Mouse (Mus musculus) heart, adult 2 months (tissue): Measurements from ENCODE around the gene Trim56. TPM values are rescaled to one million over a fixed set of nuclear protein-coding genes. Genes with fewer than 3 reads are reported as not detected.

Experiments
- DNase-seq, 2 experiments: peaks; one replicate each; pipeline ENCODE4 v3.0.0; 2021
- H3K27ac ChIP-seq: fragments of 200-600 bp; 2 replicates; pipeline ENCODE4 v1.8.1; 2022
- H3K27me3 ChIP-seq: fragments of 200-500 bp; 2 replicates; pipeline ENCODE4 v1.6.1; 2012; ENCODE audit warnings: mild to moderate bottlenecking, low read length, inconsistent platforms, mixed read lengths; ENCODE audit not compliant: control insufficient read depth, insufficient read depth
- H3K36me3 ChIP-seq: fragments of 200-500 bp; 2 replicates; pipeline ENCODE4 v1.6.1; 2012; ENCODE audit warnings: low read length, inconsistent platforms; ENCODE audit not compliant: control insufficient read depth, insufficient read depth
- H3K4me1 ChIP-seq: fragments of 200-500 bp; 2 replicates; pipeline ENCODE4 v1.6.1; 2011; ENCODE audit warnings: low read length; ENCODE audit not compliant: control insufficient read depth, insufficient read depth
- H3K4me3 ChIP-seq: fragments of 200-600 bp; 2 replicates; pipeline ENCODE4 v1.8.1; 2022
- H3K79me2 ChIP-seq: fragments of 200-500 bp; replicated peaks from 2 replicates; pipeline ENCODE4 v1.6.1; 2012; ENCODE audit warnings: mild to moderate bottlenecking, inconsistent platforms, low read length, moderate library complexity, mixed read lengths; ENCODE audit not compliant: control insufficient read depth, insufficient read depth
- H3K9ac ChIP-seq: fragments of 200-500 bp; 2 replicates; pipeline ENCODE4 v1.6.1; 2012; ENCODE audit warnings: low read depth, mild to moderate bottlenecking, control low read depth, inconsistent platforms, low read length, mixed read lengths
- CTCF ChIP-seq: fragments of 200-600 bp; IDR thresholded peaks from 2 replicates; pipeline ENCODE4 v1.8.1; 2022; ENCODE audit warnings: antibody characterized with exemption, mild to moderate bottlenecking, moderate library complexity
- EP300 ChIP-seq: fragments of 200-500 bp; IDR thresholded peaks from 2 replicates; pipeline ENCODE4 v1.6.1; 2011; ENCODE audit warnings: low read depth, low read length, control low read depth; ENCODE audit not compliant: insufficient read depth
- POLR2A ChIP-seq: fragments of 200-500 bp; IDR thresholded peaks from 2 replicates; pipeline ENCODE4 v1.6.1; 2011; ENCODE audit warnings: mild to moderate bottlenecking, low read depth, low read length, control low read depth; ENCODE audit not compliant: insufficient read depth
- WGBS: fragments of 180-500 bp; shearing (Covaris S2); methylation state at CpG from one replicate; pipeline ENCODE4 v1.1.7; 2018; 5-methylcytosine and 5-hydroxymethylcytosine counted together
- intact Hi-C: fragments of 180-260 bp; cut with DNase I; formaldehyde crosslinking; loops from one replicate; pipeline ENCODE4 v1.15.1; 2025
- polyA plus RNA-seq: library from polyadenylated mRNA; depleted of rRNA; stranded (reverse); fragments of >200 nt; gene quantifications from 2 replicates; pipeline ENCODE4 v1.2.3, GENCODE M21; 2012
- total RNA-seq, 2 experiments: library from RNA; stranded (reverse); gene quantifications; 2 replicates each; pipeline ENCODE4 v1.2.3; 2021

Gene Trim56
- total and polyA plus RNA-seq, 3 experiments, result 6.9 to 22.2 (median 19.0) TPM

DNA sequence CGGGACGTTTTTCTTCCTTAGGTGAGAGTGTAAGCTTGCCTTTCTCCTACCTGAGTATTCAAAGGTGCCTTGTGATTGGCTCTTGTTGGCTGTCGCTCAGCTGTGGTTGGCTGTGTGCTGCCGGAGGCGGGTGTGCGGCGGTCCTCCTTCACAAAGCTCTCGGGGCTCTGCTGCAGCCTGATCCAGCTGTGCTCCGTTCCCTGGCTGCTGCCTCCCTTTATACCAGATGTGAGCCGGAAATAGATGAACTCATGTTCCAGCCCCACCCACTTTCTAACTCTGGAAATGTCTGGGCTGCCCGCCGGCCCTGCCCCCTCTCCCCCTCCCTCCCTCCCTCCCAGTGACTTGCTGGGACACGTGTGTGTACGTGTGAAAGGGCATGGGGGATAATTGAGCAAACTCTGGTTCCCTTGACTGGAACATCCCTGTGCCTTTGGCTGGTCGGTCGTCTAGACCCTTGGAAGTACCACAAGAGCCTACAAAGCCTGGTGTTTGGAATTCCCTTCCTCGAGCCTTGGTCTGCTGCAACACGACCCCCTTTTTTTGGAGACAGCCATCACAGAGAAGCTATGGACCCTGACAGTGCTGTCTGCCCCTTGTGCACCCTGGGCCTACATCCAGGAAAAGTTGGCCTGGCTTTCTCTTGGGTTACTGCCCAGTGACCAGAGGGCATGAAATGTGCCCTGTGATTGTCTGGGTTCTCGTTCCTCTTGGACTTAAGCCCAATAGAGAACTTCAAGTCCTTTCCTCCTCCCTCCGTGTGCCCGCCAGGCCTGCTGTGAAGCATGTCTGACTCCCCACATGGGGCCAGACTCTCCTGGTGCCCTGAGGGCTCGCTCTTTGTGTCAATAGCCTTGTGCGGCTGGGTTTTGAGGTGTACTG is 43.7 kb downstream of the Trim56 start, which contains the start of gene Serpine1:
Gene Serpine1, minus strand, starts transcription at position 190 of the 882 bp plus-strand sequence.
- 7% methylated on average over 23 of the region's 23 CpGs for WGBS
- Histone ChIP-seq H3K27ac (peak within 1 kb of the TSS; percentile 94), H3K9ac (peak within 1 kb of the TSS; percentile 57), H3K36me3 (no peaks in the 10 kb centered on the region), H3K4me1 (peaks cover 25% of the 10 kb centered on the region), H3K27me3 (no peaks in the 10 kb centered on the region), H3K4me3 (peak within 1 kb of the TSS; percentile 56), H3K79me2 (no peaks in the 10 kb centered on the region)
- DNase-seq, result peak; percentile 87 to 92
- intact Hi-C loops, result loop anchor here (2.0 kb wide), 1 partner anchor 34 kb away; no protein-coding TSS in a partner anchor
- TF ChIP-seq CTCF (no peak), POLR2A (peak; percentile 99), EP300 (peak; percentile 83)

DNA sequence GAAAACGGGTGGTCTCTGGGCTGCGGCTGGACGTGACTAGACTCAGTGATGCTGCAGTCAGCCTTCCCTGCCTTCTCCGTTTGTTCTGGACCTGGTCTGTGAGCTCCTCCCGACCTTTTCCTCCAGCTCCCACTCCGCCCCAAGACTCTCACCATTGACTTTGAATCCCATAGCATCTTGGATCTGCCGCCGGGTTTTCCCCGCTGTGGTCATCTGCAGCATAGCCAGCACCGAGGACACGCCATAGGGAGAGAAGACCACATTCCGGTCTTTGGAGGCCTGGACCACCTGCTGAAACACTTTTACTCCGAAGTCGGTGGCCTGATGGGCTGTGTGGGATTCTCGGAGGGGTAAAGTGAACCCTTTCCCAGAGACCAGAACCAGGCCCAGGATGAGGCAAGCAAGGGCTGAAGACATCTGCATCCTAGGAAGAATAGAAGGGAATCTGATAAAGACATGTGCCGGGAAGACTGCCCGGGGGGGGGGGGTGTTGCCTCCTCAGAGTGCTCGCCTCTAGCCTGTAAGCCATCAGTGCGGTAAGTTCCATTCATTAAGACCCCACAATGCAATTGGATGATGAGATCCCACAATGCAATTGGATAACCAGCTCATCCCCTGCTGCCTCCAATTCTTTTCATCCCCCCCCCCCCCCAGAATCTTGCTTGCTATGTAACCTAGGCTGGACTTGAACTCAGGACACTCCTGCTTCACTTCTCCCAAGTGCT is 45.0 kb downstream of the Trim56 start:
- no peaks in the 10 kb centered on the region for H3K27me3 ChIP-seq
- H3K9ac ChIP-seq, result no peak overlapping the region
- TF ChIP-seq POLR2A (no peak), CTCF (no peak), EP300 (no peak)
- H3K36me3 ChIP-seq, result no peaks in the 10 kb centered on the region
- 83% methylated on average over 19 of the region's 19 CpGs for WGBS
- H3K4me1 ChIP-seq, result peaks cover 18% of the 10 kb centered on the region
- no peak overlapping the region; the same call in 1 of the 2 replicates for H3K27ac ChIP-seq
- no peaks in the 10 kb centered on the region for H3K79me2 ChIP-seq
- intact Hi-C loops, result loop anchor here (1.0 kb wide), 1 partner anchor 25 kb away; the partner anchor contains the start of gene Ap1s1
- no peak overlapping the region for H3K4me3 ChIP-seq
- DNase-seq, result no peak

DNA sequence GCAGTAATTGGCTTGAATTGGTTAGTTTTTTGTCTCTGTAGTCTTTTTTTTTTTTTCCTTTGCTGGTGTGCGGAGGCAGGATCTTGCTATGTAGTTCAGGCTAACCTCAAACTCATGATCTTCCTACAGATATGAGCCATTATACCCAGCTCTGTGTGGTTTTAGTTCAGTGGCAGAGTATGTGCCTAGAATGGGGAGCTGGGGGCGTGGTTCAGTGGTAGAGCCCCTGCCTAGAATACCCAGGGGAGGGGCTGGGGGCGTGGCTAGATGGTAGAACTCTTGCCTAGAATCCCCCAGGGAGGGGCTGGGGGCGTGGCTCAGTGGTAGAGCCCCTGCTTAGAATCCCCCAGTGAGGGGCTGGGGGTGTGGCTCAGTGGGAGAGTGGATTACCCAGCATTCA is 47.3 kb downstream of the Trim56 start:
- TF ChIP-seq EP300, result no peak
- intact Hi-C loops, result no loop called here
- no peaks in the 10 kb centered on the region for H3K36me3 ChIP-seq
- 83% methylated on average over 4 of the region's 4 CpGs for WGBS
- no peaks in the 10 kb centered on the region for H3K27me3 ChIP-seq
- H3K4me1 ChIP-seq, result peaks cover 10% of the 10 kb centered on the region
- no peaks in the 10 kb centered on the region for H3K79me2 ChIP-seq
- DNase-seq, result no peak
- no peak overlapping the region for H3K27ac ChIP-seq
- H3K9ac ChIP-seq, result no peak overlapping the region
- no peak overlapping the region for H3K4me3 ChIP-seq

DNA sequence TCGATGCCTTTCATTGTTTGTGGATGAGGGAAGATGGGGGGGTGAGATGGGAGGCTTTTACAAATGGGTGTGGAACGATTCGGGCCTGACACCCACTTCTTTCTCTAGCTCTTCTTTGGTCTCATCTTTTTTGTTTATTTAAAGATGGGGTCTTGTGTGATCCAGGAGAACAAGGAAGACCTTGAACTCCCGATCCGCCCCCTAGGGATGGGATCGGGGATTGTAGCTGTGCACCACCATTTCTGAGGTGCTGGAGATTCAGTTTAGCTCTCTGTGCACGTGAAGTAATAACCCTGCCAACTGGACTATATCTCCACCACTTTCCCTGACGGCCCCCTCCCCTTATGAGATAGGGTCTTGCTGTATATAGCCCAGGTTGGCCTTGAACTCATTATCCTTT is 50.1 kb downstream of the Trim56 start:
- 80% methylated on average over 8 of the region's 8 CpGs for WGBS
- TF ChIP-seq CTCF (peak; percentile 29), POLR2A (no peak)
- intact Hi-C loops, result no loop called here
- H3K27ac ChIP-seq, result no peak overlapping the region
- no peaks in the 10 kb centered on the region for H3K36me3 ChIP-seq
- no peaks in the 10 kb centered on the region for H3K4me1 ChIP-seq
- H3K9ac ChIP-seq, result no peak overlapping the region
- H3K4me3 ChIP-seq, result no peak overlapping the region
- H3K27me3 ChIP-seq, result no peaks in the 10 kb centered on the region
- no peaks in the 10 kb centered on the region for H3K79me2 ChIP-seq
- DNase-seq, result no peak

DNA sequence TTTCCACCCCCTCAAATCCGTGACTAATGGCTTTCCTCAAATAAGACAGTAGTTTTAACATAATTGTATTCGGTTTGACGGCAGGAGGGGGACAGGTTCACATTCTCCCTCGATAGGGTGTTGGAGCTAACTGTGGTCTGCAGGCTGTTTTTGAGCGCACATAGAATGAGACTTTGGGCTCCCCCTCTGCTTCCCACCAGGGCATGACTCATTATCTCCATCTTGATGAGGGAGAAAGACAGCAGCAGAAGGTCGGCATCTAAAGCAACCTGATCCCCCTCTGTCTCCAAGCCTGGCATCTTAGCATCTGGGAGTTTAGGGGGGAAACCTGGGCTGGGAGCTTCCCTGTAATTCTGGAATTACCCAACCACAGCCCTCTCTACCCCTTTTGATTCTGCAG is 50.6 kb downstream of the Trim56 start:
- Histone ChIP-seq H3K36me3 (no peaks in the 10 kb centered on the region), H3K27ac (no peak overlapping the region), H3K4me3 (no peak overlapping the region), H3K79me2 (no peaks in the 10 kb centered on the region), H3K27me3 (no peaks in the 10 kb centered on the region), H3K9ac (no peak overlapping the region), H3K4me1 (no peaks in the 10 kb centered on the region)
- TF ChIP-seq EP300 (no peak), CTCF (no peak)
- intact Hi-C loops, result no loop called here
- WGBS, result 78% methylated on average over 6 of the region's 6 CpGs
- DNase-seq, result no peak

DNA sequence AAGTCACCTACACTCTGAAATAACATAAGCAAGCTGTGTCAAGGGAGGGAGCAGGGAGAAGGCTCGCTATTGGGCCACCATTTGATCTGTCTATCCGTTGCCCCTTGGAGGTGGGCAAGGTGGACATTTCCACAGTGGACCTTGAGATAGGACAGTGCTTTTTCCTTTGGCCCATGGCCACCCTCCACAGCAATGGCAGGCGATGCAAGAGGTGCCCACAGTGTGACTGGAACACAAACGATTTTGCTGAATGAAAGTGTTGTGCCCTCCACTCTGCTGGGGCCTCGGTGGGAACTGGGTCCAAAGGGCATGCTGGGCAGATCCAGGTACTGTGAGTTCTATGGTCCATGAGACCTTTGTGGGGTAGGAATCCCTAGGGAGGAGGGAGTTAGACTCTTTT is 53.4 kb downstream of the Trim56 start:
- no peak overlapping the region for H3K27ac ChIP-seq
- TF ChIP-seq CTCF (no peak), POLR2A (no peak), EP300 (no peak)
- intact Hi-C loops, result loop anchor here (1.0 to 5.0 kb wide), 2 partner anchors 35 to 45 kb away; partner anchors contain the start of gene Vgf

More for the DNA sequence above, 53.4 kb downstream of the Trim56 start:
- no peaks in the 10 kb centered on the region for H3K36me3 ChIP-seq
- H3K27me3 ChIP-seq, result no peaks in the 10 kb centered on the region
- WGBS, result 85% methylated on average over 5 of the region's 5 CpGs
- H3K4me3 ChIP-seq, result no peak overlapping the region
- H3K79me2 ChIP-seq, result no peaks in the 10 kb centered on the region
- H3K4me1 ChIP-seq, result no peaks in the 10 kb centered on the region
- DNase-seq, result no peak
- no peak overlapping the region for H3K9ac ChIP-seq
